Mouse (Mus musculus) adrenal gland, postnatal 10 days (tissue): ENCODE results near the gene Tmem37. TPM values are rescaled to one million over a fixed set of nuclear protein-coding genes. Genes with fewer than 3 reads are reported as not detected.

Source experiments
- DNase-seq: peaks from one replicate; pipeline ENCODE4 v3.0.0; 2021; ENCODE audit warnings: mixed read lengths
- total RNA-seq, 2 experiments: library from RNA; stranded (reverse); gene quantifications; 2 replicates each; pipeline ENCODE4 v1.2.3; 2021

The Tmem37 gene
- total RNA-seq, 2 experiments from 2014 or later, result 24.6 to 25.8 TPM

DNA sequence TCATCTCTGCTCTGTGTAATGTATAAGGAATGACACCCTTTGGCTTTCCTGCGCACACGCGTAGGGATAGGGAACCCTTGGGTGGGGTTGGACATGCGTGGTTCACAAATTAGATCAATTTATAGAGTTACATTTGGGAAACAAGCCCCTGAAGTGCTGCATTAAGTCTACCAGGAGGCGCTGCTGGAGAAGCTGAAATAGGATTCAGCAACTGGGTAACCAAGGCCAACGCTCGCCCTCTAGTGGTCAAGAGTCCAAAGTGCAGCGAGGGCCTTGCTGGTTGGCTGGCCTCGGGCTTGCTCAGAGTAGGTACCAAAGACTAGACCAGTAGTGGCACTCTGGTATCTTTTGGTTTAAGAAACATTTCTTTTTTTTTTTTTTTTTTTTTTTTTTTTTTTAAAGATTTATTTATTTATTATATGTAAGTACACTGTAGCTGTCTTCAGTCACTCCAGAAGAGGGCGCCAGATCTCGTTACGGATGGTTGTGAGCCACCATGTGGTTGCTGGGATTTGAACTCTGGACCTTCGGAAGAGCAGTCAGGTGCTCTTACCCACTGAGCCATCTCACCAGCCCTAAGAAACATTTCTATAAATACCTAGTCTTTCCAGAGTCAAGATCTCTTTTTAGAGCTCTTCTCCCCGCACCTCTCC is 19.7 kb upstream of the Tmem37 start:
- DNase-seq, result peak; percentile 94

DNA sequence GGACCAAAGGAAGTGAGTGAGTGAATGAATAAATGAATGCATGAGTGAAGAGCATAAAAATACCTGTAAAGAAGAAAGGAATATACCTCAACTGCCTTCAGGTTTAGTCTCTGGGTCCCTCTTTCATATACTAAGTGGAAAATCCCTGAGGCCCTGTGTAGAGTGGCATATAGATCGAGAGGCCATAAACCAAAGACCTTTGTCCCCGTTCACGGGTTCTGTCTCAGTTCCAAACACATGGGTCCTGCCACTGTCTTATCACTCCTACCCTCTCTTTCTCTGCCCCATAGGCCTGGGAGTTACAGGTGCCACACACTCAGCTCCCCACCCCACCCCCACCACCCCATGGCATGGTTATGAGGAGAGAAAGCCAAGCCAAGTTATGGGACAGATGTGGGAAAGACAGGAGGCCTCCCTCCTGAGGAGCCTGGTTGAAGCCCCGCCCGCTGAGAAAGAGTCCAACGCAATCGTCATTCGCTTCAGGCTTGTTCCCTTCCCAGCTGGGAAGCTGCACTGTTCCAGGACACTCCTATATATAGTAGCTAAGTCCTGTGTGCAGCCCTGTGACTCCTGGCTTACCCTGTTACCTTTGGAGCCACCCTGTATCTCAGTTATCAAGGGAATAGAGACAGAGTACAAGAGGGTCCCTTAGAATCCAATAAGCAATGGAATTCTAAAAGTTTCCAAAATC is 17.2 kb upstream of the Tmem37 start:
- no peak for DNase-seq

DNA sequence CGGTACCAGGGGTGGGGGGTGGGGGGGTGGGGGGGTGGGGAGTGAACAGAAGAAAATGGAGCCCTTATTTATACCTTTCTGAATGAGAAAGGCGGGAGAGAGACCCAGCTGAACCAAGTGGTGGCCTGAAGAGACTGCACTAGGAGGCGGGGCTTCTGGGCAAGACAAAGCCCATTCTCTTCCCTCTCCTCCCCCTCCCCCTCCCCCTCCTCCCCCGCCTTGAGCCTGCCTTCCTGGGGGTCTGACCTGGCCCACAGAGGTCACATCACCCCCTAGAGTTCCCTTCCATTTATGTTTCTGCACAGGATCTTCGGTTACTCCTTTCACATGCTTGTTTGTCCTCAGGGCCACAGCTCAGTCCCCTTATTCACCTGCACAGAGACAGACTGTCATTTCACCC is 15.3 kb upstream of the Tmem37 start:
- DNase-seq, result no peak

DNA sequence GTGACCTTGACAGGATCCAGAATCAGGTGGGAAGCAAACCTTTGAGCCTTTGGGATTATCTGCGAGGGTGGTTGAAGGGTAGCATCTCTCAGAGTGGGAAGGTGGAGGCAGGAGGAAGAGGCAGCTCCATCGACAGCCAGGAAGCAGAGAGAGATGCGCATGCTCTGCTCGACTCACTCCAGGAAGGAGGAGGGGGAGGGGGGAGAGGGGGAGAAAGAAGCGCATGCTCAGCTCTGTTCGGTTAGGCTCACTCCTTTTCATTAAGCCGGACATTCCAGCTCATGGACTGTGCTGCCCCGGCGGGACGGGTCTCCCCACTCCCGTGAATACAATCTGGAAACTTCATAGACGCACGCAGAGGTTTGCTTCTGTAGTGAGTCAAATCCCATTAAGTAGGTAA is 12.8 kb upstream of the Tmem37 start:
- DNase-seq, result no peak

DNA sequence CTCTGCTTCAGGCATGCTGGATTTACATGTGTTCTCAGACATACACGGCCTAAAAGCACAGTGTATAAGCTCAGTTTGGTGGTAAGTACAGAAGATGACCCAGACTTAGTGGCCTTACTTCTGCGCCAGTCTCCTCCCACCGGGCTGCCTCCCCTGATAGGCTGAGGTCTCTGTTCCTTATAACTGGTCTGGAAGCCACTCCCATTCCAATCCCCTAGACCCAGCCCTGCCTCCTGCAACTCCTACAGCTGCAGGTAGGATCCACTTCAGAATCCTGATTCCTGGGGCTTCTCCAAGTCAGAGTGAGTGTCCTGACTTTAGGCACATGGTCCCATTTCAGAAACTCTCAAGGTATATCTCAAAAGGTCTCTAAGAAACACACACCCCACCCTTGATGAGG is 11.8 kb upstream of the Tmem37 start:
- DNase-seq, result no peak

DNA sequence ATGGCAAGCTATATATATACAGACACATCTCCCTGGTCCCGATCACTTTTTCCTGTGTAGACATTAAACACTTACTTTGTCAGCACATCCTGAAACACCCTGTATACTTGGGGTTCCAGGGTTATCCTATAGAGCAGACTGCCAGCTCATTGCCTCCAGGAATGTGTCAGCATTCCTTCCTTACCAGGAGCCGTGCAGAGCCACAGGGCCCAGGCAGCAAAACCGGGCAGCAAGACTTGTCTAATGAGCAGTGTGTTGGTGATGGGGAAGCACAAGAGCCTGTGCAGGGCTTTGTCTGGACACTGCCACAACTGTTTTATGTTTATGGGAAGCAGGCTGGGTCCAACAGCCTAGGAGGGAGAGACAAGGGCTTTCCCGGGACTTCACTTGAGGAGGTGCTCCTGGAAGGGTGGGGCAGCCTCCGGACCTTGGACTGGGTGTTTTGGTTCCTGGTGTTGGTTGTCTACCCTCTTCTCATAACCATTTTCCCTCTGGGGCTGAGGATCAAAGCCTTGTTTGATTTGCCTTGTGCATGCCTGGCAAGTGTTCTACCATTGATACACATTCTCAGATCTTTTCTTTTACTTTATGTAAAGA is 10.1 kb upstream of the Tmem37 start:
- no peak for DNase-seq

DNA sequence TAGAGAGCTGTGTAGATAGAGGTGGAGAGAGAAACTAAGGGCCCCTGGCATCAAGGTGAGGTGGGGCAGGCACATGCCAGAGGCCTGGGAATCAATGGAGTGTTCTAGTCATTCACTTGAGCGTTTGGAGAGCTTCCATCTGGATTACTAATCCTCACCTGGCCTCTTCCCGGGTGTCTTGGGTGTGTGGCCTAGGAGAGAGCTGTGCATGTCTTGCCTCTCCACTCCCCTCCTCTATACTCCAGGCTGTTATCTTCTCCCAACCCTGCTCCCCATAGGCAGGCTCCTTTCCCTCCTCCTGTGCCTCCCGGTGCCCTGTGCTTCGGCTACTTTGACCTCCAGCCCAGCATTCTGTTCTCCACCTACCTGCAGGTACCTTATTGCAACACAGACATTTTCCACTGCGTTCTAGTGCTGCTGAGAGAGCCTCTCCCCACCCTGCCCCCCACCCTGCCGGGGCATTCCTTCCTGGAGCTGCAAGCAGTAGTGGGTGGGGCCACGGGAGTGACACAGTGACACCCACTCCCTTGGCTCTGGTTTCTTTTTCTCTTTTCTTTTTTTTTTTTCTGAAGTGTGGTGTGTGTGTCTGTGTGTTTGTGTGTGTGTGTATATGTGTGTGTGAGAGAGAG is 9.2 kb upstream of the Tmem37 start:
- no peak for DNase-seq

DNA sequence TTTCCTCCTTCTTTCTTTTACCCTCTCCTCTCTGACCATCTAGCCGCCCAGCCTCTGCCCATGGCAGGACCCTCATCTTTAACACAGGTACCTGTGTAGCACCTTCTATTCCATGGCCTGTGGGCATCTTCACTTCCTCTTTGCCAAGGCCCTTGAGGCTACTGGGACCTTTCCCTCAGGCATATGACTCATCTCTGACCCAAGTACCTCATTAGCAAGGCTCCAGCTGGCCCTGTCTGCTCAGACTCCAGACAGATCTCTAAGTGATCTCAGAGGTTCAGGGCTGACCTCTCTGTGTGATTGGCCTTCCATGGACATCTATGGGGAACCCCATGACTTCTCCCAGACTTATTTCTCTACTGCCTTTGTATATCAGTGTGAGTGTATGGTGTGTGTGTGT is 6.8 kb upstream of the Tmem37 start:
- no peak for DNase-seq

DNA sequence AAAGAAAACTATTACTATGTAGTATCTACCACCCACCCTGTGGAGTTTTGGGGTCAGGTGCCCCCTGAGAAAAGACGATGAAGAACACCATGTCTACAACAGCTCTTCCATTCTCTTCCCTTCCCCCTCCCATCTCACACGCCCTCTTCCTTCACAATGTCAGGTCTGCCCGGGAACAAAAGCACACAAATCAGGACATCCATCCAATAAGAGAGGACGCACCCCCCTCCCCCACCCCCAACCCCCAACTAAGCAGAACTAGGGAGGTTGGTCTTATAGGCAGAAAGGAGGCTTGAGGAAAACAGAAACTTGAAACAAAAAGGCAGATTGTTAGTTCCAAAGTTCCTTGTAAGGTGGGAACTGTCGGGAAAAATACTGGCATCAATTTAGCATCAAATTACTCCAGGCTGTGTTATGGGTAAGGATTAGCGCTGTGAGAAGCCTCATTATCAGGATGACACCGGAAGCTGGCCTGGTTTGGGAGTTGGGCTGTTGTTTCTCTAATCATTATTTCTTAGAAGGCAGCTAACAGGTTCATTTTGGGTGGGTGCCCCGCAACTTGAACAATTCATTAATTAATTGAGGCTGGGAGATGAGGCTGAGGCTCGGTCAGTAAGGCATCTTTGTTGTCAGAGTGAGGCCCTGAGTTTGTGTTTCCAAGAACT is 4.0 kb upstream of the Tmem37 start:
- no peak for DNase-seq

DNA sequence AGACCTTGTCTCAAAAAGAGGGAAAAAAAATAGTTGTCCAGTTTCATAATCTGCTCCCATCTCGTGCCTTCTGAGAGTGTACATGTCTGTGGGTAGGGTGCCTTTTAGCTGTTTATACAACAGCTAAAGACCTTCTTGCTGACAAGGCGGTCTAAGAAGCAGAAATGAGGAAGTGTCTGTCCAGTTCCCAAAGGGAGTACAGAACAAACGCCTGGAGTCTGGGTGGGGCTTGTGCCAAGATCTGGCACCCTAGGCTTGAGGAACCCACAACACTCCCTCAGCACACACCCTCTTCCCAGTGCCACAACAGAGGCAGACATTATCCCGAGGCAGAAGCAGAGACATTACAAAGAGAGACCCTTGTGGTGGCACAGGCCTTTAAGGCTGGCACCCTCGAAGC is 1.6 kb upstream of the Tmem37 start:
- no peak for DNase-seq

DNA sequence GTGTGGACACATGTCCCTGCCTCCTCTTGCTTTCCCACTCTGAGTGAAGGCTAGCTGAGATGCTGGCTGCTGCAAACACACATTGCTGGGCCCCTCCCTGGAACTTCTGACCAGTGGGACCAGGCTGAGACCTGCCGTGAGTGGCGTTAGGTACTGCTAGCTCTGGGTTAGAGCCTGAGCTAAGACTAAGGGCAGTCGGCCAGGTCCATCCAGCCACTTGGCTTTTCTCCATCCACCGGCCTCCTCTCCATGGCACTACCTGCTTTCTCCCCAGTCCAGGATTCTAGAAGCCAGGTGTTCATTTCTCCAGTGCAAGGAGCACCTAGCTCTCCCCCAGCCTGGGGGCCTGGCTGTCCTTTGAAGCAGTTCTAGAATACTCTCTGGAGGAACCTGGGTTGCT is 1.1 kb upstream of the Tmem37 start:
- DNase-seq, result peak; percentile 53

DNA sequence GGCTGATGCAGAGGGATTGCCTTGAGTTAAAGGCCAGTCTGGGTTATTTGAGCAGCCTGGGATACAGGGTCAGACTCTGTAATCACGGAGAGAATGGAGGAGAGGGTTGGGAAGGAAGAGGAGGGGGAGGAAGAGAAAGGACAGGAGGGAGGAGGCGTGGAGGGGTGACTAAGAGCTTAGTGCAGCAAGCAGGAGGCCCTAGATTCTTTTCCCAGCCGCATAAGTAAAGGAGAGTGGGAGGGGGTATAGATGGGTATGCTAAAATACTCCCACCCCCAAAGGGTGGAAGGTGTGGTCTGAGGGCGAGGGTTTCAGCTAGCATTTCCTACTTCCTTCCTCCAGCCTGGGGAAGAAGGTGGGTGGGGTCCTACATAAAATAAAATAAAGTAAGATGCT is 431 bp upstream of the Tmem37 start:
- no peak for DNase-seq

DNA sequence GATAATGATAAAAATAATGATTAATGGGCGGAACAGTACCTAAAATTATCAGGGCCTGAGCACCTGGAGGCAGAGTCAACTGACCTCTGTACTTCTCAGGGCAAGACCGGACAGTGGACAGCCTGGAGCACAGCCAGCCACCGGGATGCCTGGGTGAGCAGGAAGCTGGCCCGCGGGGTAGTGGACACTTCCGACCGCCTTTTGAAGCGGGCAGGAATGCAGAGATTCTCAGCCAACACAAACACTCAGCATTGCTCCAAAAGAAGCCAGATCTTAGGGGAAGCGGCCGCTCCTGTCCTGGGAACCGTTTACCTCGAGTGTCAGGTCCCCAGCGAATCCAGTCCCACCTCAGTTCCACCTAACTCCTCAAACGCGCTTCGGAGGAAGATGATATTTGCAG is 974 bp downstream of the Tmem37 start:
- DNase-seq, result peak; percentile 77

DNA sequence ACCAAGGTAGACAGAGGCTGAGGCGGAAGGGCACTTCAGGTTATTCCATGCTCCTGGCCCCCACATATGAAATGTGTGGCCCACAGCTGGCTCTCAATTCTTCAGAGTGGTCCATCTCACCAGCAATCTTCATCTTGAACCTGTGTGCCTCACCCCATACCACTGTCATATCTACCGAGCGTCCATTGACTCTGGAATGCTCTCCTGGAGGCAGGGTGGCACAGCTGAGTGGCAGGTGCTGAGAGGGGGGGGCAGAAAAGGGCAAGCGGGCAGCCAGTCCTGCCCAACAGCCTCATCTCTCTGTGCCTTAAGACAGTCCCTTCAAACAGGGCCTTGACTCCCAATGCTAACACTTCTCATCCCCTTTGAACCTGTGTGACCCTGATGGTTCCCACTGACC is 2.7 kb downstream of the Tmem37 start:
- no peak for DNase-seq

DNA sequence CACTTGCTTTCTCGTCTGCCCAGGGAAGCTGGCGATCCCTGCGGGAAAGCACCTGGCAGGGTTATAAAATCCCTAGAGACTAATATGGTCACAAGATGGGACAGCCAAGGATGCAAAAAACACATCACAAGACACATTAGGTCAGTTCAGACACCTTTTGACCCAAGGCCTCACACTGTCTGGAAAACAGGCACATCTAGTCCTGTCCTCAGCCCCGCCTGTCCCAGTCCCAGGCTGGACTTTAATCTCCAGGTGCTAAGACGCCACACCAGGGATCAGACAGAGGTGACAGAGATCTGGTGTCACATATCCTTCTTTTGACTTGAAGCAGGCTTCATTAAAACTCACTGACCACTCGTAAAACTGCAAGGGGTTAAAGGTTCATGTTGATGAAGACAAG is 3.7 kb downstream of the Tmem37 start:
- no peak for DNase-seq

DNA sequence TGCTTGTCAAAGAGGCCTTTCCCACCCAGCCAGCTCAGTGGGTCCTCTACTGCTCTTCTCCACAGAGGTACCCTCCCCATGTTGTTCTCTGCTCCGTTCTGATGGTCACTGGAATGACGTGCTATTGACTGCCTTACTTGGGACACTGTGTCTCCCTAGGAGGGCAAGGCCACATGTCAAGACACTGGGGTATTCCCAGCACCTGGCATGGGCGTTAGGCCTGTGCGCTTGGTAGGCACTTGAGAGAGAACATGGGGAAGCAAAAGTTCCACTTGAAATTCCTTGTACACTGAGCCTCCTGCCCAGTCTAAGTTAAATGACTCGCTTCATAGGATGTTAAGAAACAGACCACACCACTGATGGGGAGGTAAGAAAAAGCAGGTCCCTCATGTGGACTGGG is 4.8 kb downstream of the Tmem37 start:
- no peak for DNase-seq

DNA sequence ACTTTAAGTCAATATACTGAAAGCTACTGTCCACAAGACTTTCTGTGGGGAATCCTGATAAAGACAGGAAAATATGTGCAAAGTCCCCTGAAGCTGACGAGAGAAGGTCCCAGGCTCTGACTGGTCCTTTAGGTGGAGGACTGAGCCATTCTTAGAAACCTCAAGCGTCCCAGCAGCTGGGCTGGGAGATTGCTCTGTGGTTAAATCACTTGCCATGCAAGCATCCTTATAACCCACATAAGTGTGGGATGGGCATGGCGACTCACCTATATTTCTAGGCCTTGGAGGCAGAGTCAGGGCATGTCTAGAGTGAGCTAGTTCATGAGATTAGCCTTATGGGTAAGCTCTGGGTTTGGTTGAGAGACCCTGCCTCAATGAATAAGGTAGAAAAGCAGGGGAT is 7.2 kb downstream of the Tmem37 start:
- DNase-seq, result no peak

DNA sequence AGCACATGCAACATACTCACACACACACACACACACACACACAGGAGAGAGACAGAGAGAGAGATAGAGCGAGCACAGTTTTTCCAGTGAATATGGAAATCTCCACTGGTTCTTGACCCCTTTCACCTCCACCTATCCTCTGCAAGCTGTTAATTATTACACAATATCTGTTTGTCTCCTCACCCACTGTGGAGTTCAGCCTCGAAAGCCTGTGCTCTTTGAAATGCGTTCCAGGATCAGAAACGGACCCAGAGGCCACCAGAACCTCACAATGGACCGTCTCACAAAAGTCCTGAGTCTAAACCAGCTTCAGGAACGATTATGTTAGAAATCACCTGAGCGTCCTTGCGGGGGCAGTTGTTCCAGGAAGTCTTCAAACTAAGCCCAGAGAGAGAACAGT is 7.7 kb downstream of the Tmem37 start:
- no peak for DNase-seq

DNA sequence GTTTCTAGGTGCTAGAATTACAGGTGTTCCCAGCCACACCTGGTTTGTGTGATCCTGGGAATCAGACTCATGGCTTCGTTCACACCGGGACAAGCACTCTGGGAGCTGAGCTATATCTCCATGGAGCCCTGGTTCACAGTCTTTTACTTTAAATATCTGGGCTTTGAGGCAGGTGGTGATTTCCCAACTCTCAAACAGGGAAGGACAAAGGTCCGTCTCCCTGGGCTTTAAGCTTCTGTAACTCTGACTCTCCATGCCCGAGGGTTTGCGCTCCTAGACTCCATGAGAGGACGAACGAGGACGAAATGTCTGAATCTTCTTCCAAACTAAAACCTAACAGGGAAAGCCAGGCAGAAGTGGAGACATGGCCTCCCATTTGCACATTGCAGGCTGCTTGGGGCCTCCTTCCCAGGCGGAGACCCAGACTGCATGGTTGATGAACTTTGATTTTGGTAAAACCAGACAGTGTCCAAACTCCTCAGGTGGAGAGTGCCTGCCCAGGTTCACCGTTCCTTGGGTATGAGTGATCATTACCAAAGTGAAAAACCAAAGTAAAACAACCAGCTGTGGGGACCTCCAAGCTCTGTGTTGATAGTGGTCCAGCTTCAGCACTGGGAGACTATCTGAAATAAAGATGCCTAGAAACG is 9.7 kb downstream of the Tmem37 start:
- DNase-seq, result no peak

DNA sequence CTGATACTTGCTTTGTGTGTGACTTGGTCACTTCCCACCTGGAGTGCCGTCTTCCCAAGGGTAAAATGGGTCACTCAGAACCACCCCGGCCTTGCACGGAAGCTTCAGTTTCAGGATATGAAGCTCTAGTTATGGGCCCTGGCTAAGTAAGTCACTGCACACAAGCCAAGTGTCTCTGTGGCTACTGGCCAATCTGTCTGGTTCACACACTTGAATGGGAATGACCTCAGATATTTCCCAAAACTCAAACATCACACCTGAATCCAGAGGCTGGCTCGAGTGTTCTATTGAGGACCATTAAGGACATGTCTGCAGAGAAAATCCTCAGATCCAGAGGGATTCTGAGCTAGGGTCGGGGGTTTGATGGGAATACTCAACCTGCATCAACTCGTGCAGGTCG is 11.6 kb downstream of the Tmem37 start:
- no peak for DNase-seq

DNA sequence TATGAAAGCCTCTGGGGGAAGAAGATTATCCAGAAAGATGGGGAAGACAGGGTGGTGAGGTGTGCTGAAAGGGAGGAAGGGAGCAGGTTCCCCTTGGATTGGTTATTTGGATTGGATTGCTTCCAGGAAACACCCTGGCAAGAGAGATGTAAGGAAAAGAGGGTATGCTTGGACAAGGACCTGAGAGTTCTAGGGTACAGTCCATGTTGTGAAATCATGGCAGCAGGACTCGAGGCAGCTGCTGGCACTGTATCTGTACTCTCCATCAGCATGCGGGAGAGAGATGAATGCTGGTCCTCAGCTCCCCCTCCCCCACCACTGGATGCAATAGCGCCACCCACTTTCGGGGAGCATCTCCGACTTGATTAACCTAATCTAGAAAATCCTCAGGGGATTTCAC is 13.2 kb downstream of the Tmem37 start:
- DNase-seq, result no peak

DNA sequence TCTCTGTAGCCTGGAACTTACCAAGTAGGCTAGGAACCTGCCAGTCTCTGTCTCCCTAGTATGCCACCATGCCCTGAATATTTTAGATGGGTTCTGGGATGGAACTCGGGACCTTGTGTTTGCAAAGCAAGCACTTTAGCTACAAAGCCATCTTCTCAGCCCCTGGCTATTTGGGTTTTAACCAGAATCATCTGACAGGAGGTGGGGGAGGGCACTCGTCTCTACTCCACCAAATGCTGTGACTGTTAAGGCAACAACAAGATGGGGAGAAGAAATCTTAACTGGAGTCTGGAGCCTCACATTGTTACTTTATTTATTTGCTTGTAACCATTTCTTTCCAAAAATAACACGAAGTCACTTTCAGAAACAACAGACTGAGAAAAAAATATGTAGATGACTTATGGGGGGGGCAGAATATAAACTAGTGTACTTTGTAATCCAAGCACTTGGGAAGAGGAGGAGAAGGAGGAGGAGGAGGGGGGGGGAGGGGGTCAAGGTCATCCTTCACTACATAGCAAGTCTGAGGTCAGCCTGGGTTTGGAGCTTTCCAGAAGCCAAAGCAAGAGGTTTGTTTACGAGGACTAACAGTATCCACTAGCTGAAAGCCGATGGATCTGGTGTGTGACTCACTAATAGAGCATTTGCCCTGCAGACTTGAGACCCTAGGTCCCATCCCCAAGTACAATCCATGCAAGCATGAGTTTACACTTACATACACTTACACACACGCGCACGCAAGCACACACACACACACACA is 16.0 kb downstream of the Tmem37 start:
- no peak for DNase-seq
